Mouse (Mus musculus): ENCODE measurements at regions not wholly inside any gene's neighbourhood (a gene's known extent, or its start where the extent isn't known, plus 50 kb on each side); places are given as distances from the start of the nearest gene placed in this dataset.

DNA sequence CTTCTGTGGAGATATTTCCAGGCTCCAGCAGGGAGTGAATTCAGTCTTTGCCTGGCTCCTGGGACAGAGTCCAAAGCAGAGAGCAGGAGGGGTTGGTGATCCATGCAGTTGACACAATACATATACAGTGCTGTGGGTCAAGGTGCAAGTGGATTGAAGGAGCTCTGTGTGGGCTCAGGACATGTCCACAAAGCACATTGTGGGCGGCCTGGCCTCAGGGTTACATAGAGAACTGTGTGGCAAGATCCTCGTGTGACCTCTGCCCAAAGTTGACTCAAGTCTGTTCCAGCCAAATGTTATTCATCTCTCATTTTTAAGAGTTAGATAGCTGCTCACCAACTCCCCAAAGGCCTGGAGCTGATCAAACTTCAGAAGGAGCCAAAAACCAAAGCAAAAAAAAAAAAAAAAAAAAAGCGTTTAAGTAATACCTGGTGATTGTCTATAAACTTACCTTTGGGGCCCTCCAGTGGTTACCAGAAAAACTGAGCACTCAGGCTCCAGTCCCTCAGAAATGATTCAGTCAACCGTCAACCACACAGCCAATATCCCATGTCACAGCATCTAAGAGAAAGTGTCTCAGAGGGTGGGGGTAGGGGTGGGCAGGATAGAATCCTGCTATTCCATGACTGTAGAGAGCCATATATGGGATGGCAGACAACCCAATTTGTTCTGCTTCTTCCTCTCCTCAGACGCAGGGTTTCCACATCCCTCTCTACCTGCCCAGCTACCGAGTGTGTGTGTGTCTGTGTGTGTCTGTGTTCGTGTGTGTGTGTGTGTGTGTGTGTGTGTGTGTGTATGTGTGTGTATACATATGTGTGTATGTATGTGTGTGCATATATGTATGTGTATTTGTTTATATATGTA, 91.9 kb upstream of the Far2 start:
- no peaks in the 10 kb centered on the region for H3K4me1 ChIP-seq (replicated peaks; ENCODE audit: control insufficient read depth, insufficient read depth, low read length)
- H3K9me3 ChIP-seq (ENCODE audit: control insufficient read depth, low read length) = no peaks in the 10 kb centered on the region
- H3K4me3 ChIP-seq (replicated peaks; ENCODE audit: low read length) = no peak overlapping the region
- H3K36me3 ChIP-seq (ENCODE audit: control insufficient read depth, insufficient read depth) = no peaks in the 10 kb centered on the region
- no peak overlapping the region for H3K4me2 ChIP-seq (ENCODE audit: low read length)
- no peak overlapping the region for H3K9ac ChIP-seq (replicated peaks; ENCODE audit: low read depth, low read length)
- no peaks in the 10 kb centered on the region for H3K27me3 ChIP-seq (replicated peaks; ENCODE audit: control insufficient read depth, insufficient read depth, low read length)
- WGBS = 67% methylated on average over 7 of the region's 7 CpGs
- ATAC-seq = peak; percentile 41
- no peak overlapping the region for H3K27ac ChIP-seq (ENCODE audit: low read length)

DNA sequence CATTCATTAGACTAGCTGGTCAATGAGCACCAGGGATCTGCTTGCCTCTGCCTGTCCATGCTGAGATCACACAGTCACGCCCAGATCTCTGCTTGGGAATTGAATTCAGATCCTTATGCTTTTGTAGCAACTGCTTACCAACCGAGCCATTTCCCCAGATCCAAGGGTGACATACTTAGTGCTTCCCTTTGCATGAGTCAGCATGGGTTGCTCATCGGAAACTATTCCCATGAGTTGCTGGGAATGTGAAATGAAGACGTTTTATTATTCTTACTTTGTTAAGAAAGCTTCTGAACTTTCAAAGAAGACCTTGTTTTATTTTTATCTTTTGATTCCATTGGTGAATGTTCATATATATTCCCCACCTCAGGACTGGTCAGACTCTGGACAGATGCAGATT, 82.3 kb upstream of the Far2 start:
- Histone ChIP-seq H3K27ac (ENCODE audit: low read length) (no peak overlapping the region), H3K4me2 (ENCODE audit: low read length) (no peak overlapping the region), H3K36me3 (ENCODE audit: control insufficient read depth, insufficient read depth) (no peaks in the 10 kb centered on the region), H3K4me3 (replicated peaks; ENCODE audit: low read length) (no peak overlapping the region), H3K9me3 (ENCODE audit: control insufficient read depth, low read length) (no peaks in the 10 kb centered on the region), H3K9ac (replicated peaks; ENCODE audit: low read depth, low read length) (no peak overlapping the region), H3K27me3 (replicated peaks; ENCODE audit: control insufficient read depth, insufficient read depth, low read length) (no peaks in the 10 kb centered on the region), H3K4me1 (replicated peaks; ENCODE audit: control insufficient read depth, insufficient read depth, low read length) (no peaks in the 10 kb centered on the region)
- ATAC-seq = no peak
- WGBS = 88% methylated on average over 4 of the region's 4 CpGs

DNA sequence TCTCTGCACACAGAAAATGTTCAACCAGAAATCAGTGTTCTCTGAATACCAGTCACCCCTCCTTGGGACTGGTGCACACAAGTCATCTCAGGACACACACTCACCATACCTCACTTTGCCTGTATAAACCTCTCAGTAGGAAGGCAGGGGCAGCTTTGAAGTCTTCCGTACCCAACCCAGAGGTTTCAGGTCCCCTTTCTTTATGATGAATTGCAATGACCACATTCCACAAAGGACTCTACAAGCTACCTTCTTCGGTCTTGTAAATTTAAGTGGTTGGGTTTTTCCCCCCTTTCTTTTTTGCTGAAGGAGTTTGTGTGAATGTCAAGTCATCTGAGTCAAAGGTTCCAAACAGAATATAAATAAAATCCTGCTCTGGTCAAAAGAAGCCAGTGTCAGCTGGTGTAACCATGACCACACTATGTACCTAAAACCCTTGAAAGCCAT, 76.9 kb upstream of the Far2 start:
- no peaks in the 10 kb centered on the region for H3K9me3 ChIP-seq (ENCODE audit: control insufficient read depth, low read length)
- no peak for ATAC-seq
- 84% methylated on average over 2 of the region's 2 CpGs for WGBS

GRCm38 (mm10) chr6:147972552-147972951, 74.5 kb upstream of the Far2 start:
- Histone ChIP-seq H3K4me1 (replicated peaks; ENCODE audit: control insufficient read depth, insufficient read depth, low read length) (no peaks in the 10 kb centered on the region), H3K9ac (replicated peaks; ENCODE audit: low read depth, low read length) (no peak overlapping the region), H3K9me3 (ENCODE audit: control insufficient read depth, low read length) (no peaks in the 10 kb centered on the region), H3K27me3 (replicated peaks; ENCODE audit: control insufficient read depth, insufficient read depth, low read length) (no peaks in the 10 kb centered on the region), H3K27ac (ENCODE audit: low read length) (no peak overlapping the region), H3K36me3 (ENCODE audit: control insufficient read depth, insufficient read depth) (no peaks in the 10 kb centered on the region), H3K4me2 (ENCODE audit: low read length) (no peak overlapping the region), H3K4me3 (replicated peaks; ENCODE audit: low read length) (no peak overlapping the region)
- 16% methylated on average over 1 of the region's 1 CpGs for WGBS
- no peak for ATAC-seq

More for the DNA sequence above, 76.9 kb upstream of the Far2 start:
- Histone ChIP-seq H3K4me3 (replicated peaks; ENCODE audit: low read length) (no peak overlapping the region), H3K4me2 (ENCODE audit: low read length) (no peak overlapping the region), H3K4me1 (replicated peaks; ENCODE audit: control insufficient read depth, insufficient read depth, low read length) (no peaks in the 10 kb centered on the region), H3K27ac (ENCODE audit: low read length) (no peak overlapping the region), H3K36me3 (ENCODE audit: control insufficient read depth, insufficient read depth) (no peaks in the 10 kb centered on the region), H3K9ac (replicated peaks; ENCODE audit: low read depth, low read length) (no peak overlapping the region), H3K27me3 (replicated peaks; ENCODE audit: control insufficient read depth, insufficient read depth, low read length) (no peaks in the 10 kb centered on the region)

GRCm38 (mm10) chr6:147973059-147973458, 74.0 kb upstream of the Far2 start:
- H3K9ac ChIP-seq (replicated peaks; ENCODE audit: low read depth, low read length) = no peak overlapping the region
- no peak overlapping the region for H3K4me3 ChIP-seq (replicated peaks; ENCODE audit: low read length)
- no peak overlapping the region for H3K4me2 ChIP-seq (ENCODE audit: low read length)
- no peaks in the 10 kb centered on the region for H3K4me1 ChIP-seq (replicated peaks; ENCODE audit: control insufficient read depth, insufficient read depth, low read length)
- H3K9me3 ChIP-seq (ENCODE audit: control insufficient read depth, low read length) = no peaks in the 10 kb centered on the region
- no peaks in the 10 kb centered on the region for H3K27me3 ChIP-seq (replicated peaks; ENCODE audit: control insufficient read depth, insufficient read depth, low read length)
- no peaks in the 10 kb centered on the region for H3K36me3 ChIP-seq (ENCODE audit: control insufficient read depth, insufficient read depth)
- 88% methylated on average over 2 of the region's 2 CpGs for WGBS
- no peak for ATAC-seq
- H3K27ac ChIP-seq (ENCODE audit: low read length) = no peak overlapping the region

DNA sequence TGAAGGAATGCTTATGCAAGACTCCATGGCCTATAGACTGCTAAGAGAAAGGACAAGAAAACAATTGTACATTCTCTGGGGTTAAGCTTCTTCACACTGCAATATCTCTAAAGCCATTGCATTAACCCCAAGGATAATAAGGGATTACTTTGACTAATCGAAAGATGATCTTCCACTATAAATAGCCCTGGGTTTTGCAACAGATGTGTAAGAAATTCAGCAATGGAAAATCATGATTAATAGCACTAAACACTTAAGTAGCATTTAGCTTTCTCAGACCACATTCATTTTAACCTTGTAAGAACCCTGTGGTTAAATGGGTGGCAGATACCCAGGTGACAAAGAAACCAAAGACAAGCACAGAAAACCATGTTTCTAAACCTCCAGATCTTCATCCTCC, 71.1 kb upstream of the Far2 start:
- no peaks in the 10 kb centered on the region for H3K36me3 ChIP-seq (ENCODE audit: control insufficient read depth, insufficient read depth)
- H3K27me3 ChIP-seq (replicated peaks; ENCODE audit: control insufficient read depth, insufficient read depth, low read length) = no peaks in the 10 kb centered on the region
- no peak for ATAC-seq
- H3K9ac ChIP-seq (replicated peaks; ENCODE audit: low read depth, low read length) = no peak overlapping the region
- no peaks in the 10 kb centered on the region for H3K4me1 ChIP-seq (replicated peaks; ENCODE audit: control insufficient read depth, insufficient read depth, low read length)
- H3K4me3 ChIP-seq (replicated peaks; ENCODE audit: low read length) = no peak overlapping the region
- no peak overlapping the region for H3K4me2 ChIP-seq (ENCODE audit: low read length)
- 89% methylated on average over 1 of the region's 1 CpGs for WGBS
- no peak overlapping the region for H3K27ac ChIP-seq (ENCODE audit: low read length)
- H3K9me3 ChIP-seq (ENCODE audit: control insufficient read depth, low read length) = no peaks in the 10 kb centered on the region

GRCm38 (mm10) chr6:147989381-147989780, 57.7 kb upstream of the Far2 start:
- H3K36me3 ChIP-seq (ENCODE audit: control insufficient read depth, insufficient read depth) = no peaks in the 10 kb centered on the region
- no peak overlapping the region for H3K27ac ChIP-seq (ENCODE audit: low read length)
- no peaks in the 10 kb centered on the region for H3K9me3 ChIP-seq (ENCODE audit: control insufficient read depth, low read length)
- H3K4me1 ChIP-seq (replicated peaks; ENCODE audit: control insufficient read depth, insufficient read depth, low read length) = no peaks in the 10 kb centered on the region
- no peak overlapping the region for H3K4me2 ChIP-seq (ENCODE audit: low read length)
- no peak overlapping the region for H3K9ac ChIP-seq (replicated peaks; ENCODE audit: low read depth, low read length)
- H3K4me3 ChIP-seq (replicated peaks; ENCODE audit: low read length) = no peak overlapping the region
- no peak for ATAC-seq
- H3K27me3 ChIP-seq (replicated peaks; ENCODE audit: control insufficient read depth, insufficient read depth, low read length) = no peaks in the 10 kb centered on the region
- 87% methylated on average over 4 of the region's 4 CpGs for WGBS
